Mouse (Mus musculus) left cerebral cortex, adult 18-20 months (tissue): ENCODE data around the gene Pcgf2. TPM values are rescaled to one million over a fixed set of nuclear protein-coding genes. Genes with fewer than 3 reads are reported as not detected.
A peak's percentile ranks its signal among the peaks of the same experiment; 100 is the strongest.

ENCODE experiments used
- DNase-seq, 2 experiments: peaks; one replicate each; pipeline ENCODE4 v3.0.0; 2021 to 2022; ENCODE audit warnings: low spot score in 2 of 2, mixed read lengths in 1 of 2
- total RNA-seq, 2 experiments: library from RNA; stranded (reverse); gene quantifications; 2 replicates each; pipeline ENCODE4 v1.2.3; 2021

Pcgf2 gene
- total RNA-seq, 2 experiments from 2014 or later = 32.4 to 35.2 TPM

DNA sequence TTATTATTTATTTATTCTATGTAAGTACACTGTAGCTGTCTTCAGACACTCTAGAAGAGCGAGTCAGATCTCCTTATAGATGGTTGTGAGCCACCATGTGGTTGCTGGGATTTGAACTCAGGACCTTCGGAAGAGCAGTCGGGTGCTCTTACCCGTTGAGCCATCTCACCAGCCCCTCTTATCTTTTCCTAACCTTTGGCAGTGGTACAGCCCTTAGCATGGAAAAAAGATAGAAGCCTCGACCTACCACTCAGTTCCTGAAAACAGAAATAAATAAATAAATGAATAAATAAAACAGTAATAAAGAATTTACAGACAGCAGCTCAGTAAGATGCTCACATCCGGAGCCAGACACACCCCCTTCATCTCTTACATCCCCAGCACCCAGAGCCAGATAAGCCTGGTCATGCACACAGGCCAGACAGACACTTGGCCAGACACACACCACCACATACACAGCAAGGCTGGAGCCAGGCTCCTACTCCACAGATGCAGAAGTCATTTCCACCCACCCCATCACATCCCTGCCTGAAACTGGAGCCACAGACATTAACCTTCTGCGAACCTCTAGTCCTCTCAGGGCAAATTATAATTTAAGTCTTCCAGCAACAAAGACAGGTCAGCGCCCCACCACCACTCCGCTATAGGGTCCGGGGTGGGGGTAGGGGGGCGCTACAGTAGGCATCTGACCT lies 3.0 kb downstream of the Pcgf2 start:
- no peak for DNase-seq

DNA sequence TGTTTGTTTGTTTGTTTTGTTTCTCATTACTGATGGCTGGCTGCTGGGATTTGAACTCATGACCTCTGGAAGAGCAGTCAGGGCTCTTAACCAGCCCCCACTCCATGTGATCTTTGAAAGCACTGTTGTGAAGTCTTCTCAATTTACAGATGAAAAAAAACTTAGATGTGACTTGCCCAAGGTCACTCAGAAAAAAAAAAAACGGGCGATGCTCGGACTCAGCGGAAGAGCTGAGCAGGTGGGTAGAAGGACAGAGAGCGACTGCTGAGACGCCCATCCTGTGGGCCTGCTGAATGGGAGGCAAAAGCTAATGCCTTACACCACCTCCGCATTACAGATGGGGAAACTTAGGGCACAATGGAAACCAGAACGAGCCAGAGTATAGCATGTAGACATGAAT lies 3.6 kb downstream of the Pcgf2 start:
- no peak for DNase-seq

DNA sequence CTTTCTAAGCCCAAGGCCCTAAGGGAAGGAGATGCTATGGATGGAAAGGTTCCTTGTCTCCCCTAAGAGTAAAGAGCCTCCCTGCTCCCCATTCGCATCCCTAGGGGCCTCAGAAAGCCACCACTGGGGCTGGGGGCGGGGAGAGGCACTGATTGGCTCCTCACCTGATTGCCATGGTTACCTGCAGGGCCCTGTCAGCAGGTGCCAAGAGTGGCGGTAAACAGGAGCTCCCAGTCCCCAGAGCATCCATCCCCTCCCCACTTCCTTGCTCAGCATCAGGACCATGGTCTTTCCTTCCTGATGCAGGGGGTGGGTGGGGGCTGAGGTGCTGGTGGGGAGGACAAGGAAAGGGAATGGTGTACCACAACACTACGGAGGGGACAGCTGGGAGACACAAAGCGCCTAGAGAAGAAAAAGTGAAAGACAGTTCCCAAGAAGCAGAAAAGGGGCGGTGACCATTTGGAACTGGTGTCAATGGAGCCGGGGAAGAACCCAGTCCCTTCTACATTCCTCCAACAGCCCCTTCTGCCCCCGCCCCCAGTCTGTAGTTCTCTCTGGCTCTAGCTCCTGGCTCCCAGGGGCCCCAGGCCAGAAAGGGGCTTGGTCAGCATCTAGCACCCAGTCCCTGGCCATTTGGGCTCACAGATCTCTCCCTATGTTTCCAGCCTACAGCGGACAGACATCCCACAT lies 4.4 kb downstream of the Pcgf2 start:
- DNase-seq = no peak

DNA sequence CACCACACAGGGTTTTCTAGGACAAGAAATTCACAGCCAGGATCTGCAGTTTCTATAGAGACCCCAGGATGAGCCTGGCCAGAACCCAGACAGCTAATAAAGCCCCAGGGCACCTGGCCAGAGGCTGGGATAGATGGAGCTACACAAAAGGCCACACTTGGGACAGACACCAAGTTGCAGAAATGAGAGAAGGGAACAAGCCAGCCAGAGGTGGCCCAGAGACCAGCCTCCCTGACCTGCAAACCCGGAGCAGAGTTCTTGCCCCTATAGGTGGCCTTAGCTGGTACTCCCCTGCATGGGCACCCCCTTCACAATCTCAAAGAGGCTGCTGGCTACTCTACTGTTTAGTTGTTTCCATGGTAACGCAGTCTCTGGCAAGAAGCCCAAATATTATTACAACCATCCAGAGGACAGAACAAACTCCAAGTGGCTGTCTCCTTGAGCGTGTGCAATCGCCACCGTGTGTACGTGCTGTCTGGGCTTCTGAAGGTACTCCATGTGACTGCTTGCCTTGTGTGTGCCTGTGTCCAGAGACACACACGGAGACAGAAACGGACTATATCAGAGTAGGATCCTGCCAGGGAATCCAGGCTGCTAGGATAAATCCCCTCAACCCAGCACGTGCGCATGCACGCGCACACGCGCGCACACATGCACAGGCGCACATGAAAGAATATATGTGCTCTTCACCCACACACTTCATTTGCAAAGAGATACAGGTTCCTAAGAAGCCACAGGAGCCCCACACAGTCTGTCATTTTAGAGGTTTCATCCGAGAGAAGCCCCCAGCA lies 5.2 kb downstream of the Pcgf2 start:
- DNase-seq = no peak

DNA sequence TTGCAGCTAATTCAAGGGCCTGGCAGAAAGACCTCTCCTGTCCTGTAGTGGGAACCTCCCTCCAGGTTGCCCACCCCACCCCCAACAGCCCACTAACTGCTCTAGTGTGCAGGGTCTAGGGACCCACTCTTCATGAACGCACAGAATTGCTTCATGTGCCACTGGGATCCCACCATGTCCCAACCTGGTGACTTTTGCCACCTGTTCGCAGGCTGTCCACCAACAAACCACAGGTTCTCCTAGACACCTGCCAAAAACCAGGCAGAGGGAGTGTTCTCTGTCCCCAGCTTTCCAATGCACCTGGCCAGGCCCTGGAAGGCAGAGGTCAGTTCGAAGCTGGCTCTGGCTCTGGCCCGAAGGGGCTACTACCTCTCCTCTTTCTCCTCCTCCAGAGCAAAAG lies 5.9 kb downstream of the Pcgf2 start:
- DNase-seq = no peak

DNA sequence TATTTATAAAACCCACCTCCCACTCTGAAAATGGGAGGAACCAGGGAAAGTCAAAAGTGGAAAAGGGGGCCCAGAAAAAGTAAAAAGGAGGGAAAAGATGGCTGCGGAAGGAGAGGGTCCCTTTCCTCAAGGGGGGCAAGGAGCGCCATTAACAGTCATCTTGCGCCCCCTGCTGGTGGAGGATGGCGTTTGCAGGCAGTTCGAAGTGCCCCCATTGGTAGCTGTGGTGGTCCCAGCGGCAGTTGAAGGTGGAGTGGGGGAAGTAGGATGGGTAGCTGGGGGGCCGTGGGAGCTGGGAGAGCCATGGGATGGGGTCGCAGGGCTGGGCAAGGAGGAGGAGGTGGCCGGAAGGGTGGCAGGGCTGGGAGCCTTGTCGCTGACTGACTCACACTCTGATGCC lies 10.4 kb downstream of the Pcgf2 start:
- DNase-seq = peak in 1 of 2 experiments; percentile 71

DNA sequence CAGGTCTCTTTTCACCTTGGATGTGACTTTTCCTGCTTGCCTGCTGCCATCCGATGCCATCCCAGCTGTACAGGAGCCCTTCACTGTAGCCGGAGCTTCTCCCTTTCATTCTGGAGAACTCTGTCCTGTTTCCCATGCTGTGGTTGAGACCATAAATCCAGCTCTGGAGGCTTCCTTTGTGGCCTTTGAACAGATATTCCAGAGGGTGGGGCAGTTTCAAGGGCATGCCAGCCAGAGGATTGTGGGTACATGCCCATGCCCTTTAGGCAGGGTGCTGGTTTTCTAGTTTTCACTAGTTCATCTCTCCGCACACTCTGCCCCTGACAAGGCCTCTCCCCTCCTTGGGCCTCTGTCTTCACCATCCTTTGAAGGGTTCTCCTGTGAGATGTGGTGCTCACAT lies 13.2 kb downstream of the Pcgf2 start:
- no peak for DNase-seq

DNA sequence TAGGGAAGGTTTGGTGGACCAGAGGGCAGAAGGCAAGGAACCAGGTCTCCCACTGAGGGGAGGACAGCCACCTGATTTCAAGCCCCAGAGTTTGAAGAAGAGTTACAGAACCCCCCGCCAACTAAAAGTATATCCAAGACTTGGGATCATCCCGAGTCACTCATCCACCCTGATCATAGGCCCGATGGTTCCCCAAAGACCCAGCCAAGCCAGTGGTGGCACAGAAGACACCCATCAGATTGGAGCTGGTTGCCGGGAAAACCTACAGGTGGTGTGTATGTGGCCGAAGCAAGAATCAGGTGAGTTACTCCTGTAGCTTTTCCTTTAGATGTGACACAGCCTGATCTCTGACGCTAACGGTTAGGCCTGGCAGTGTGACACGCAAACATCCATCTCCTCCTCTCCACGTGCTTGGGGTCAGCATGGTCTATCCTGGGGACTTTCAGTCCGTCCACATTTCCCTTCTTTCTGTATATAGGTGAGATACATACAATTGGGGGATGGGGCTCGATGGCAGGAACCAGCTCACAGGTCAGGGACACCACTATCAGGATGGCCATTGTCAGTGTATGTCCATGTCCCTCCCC lies 13.9 kb downstream of the Pcgf2 start:
- no peak for DNase-seq

DNA sequence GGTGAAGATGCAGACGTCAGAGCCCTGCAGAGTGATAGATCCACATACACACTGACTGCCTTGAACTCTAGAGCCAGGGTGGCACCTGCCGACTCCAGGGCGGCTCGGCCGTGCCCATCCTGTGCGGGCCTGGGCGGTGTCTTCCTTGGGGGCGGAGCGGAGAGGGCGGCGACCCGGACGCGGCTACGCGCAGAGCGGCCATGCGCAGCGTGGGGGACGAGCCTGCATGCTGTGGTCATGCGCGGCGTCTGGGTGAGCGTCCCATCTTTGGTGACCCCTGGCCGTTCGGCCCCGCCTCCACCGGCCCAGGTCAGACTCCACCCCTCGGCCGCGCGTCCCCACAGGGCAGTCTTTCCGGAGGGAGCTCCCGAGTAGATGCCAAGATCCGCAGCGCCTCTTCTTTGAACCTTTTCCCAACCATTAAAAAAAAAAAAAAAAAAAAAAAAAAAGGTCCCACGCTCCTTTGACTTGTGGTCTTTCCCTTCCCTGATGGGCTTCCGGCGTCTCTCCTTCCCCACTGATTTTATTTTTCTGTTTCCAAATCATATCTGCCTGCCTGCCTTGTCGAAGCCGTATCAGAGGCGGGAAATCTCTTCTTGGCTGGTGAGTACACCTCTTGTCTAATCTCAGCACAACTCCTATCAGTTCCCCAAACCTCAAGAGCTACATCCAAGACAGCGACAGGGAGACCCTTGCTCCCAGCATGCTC lies 14.5 kb downstream of the Pcgf2 start, which contains the start of gene Cisd3:
Cisd3 (plus strand) TSS at position 214 of the 709 bp plus-strand sequence.
- peak; percentile 84 to 91 for DNase-seq

DNA sequence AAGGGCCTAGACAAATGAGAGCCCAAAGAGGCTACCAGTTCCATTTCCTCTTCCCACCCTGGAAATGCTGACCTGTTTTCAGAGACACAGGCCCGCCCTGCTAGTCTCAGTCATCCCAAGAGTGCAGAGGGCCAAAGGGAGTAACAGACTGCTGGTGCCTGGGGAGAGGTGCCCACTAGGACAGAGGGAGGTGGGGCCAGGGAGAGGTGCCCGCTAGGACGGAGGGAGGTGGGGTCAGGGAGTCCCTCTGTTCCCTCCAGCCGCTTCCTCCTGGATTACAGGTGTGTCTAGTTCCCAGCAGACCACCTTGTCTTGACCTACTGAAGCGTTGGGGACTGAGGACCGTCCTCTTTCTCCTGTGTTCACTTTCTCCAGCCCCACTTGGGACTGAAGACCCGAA lies 15.5 kb downstream of the Pcgf2 start:
- DNase-seq = no peak

DNA sequence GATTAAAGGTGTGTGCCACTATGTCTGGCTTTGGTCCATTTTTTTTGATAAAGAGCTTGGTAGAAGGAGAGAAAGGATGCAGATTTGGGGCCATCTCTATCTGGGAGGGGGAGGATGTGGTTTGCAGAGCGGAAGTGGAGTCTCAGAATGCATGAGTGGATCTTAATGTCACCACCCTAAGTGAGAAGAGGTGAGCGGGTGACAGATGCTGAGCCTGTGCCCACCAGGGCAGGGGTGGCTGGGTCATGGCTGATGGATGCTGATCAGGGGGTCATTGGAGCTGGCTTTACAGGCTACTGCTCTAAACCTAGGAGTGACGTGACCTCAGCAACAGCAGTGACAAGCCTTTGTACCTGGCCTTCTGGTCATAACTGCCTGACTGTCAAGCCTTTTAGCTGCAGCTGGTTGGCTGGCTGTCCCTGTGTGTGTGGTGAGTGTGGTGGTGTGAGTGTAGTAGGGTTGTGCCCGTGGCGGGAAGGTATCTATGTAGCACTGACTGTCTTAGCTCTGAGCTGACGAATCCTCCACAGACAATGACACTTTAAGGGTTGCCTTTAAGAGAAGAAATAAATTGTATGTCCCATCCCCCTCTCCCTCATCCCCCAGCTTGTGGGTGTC lies 16.1 kb downstream of the Pcgf2 start:
- no peak for DNase-seq

DNA sequence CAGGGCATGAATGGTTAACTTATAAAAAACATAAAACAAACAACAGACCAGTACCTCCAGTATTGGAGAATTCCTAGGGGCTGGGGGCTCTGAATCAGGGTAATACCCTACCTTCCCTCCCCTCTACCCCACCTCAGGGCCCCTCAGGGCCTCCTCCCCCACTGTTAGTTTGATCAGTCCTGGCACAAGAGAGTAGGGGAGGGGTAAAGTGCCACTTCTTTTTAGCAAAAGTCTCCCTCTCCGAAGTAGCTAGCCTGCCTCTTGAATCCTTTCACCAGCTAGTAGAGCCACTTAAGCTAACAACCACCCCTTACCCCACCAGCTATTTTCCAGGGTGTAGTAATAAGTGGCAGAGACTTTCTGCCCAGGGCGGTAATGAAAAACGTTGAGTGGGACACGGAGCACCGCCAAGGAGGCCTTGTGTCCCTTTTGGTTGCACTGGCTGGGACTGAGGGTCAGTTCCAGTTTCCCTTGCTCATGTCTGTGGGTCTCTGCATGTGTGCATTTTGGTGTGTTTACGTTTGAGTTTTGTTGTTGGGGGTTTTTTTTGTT lies 17.7 kb downstream of the Pcgf2 start:
- DNase-seq = no peak

DNA sequence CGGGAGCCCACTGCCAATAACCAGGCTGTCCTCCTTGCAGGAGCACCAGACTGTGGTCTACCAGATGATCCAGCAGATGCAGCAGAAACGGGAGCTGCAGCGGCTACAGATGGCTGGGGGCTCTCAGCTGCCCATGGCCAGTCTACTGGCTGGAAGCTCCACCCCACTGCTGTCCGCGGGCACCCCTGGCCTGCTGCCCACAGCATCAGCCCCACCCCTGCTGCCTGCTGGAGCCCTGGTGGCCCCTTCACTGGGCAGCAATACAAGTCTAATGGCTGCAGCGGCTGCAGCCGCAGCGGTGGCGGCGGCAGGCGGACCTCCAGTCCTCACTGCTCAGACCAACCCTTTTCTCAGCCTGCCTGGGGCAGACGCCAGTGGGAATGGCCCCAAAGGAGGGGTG lies 19.9 kb downstream of the Pcgf2 start:
- DNase-seq = no peak

DNA sequence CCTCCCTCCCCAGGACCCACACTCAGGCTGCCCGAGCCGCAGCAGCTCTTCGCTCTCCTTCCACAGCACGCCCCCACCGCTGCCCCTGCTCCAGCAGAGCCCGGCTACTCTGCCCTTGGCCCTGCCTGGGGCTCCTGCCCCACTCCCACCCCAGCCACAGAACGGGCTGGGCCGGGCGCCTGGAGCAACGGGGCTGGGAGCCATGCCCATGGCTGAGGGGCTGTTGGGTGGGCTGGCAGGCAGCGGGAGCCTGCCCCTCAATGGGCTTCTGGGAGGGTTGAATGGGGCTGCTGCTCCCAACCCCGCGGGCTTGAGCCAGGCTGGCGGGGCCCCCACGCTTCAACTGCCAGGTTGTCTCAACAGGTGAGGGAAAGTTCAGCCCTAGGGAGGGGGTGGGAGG lies 22.0 kb downstream of the Pcgf2 start:
- no peak for DNase-seq

DNA sequence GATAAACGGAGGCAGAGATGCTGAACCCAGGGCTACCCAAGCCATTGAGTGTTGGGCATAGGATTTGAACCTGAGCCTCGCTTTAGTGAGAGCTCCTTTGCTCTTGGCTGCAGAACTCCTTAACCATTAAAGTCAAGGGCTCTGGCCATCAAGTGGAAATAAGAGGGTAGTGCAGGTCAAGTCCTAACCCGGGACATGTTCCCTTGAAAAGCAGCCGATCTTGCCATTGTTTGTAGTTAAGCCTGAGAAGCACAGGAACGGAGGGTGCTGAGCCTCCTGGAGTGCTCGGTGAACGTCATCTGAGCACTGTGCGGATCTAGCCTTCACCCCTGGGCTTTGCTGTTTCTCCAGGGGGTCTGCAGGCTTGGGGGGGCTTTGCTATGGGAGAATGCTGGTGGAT lies 22.5 kb downstream of the Pcgf2 start:
- DNase-seq = no peak

DNA sequence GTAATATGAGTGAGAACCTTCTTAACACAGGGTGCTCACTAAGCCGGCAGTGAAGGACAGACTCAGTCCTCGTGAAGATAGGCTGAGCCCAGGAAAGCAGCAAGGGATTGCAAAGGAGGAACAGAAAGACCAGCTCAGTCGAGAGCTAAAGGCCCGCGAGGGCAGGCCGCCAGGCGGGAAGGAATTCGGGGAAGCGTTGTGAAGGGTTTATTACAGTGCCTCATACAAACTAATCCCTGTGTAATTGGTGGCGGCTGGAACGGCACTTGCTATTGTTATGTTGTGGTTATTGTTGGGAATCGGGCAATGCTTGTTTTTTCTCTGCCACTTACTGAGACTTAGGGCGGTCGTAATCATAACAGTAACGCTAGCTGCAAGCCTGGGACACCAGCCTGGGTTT lies 22.9 kb downstream of the Pcgf2 start:
- DNase-seq = no peak

DNA sequence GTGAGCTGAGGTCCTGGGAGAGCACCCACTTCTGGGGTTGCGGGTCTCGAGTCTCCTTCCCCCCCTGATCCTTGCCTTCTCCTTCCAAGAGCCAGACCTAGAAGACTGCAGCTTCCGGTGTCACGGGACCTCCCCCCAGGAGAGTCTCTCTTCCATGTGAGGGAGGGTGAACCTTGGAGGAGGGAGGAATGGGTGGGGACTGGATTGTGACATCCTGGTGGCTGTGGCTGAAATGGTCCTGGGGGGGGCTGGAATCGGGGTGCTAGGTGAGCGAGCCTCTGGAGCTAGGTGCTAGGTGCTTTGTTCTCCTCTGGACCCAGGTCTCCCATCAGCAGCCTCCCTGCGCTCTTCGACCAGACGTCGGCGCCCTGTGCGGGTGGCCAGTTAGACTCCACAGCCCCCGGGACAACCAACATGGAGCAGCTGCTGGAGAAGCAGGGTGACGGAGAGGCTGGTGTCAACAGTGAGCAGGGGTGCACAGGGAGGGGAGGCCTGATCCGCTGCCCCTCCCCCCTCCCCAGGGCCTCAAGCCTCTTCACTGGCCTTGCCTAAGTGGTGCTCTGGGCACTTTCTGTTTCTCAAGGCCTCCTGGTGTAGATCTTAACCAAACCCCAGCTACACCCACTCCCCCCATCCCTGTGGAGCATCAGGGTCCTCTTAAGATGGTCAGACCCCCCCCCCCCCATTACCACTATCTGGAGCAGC lies 24.1 kb downstream of the Pcgf2 start:
- no peak for DNase-seq

DNA sequence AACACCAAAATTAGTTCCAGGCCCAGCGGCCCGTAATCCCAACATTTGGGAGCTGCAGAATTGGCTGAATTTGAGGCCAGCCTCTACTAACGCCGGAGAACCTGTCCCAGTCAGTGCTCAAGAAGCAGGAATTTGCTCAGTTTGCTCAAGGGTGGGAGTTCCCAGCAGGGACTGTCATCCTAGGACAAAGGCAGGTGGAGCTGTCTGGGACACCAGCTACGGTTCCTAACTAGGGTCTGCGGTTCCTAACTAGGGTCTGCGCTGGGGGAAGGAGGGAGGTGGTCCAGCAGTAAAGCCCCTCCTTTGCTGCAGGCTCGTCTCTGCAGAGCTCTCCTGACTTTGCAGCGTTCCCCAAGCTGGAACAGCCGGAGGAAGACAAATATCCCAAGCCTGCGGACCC lies 27.1 kb downstream of the Pcgf2 start:
- no peak for DNase-seq

DNA sequence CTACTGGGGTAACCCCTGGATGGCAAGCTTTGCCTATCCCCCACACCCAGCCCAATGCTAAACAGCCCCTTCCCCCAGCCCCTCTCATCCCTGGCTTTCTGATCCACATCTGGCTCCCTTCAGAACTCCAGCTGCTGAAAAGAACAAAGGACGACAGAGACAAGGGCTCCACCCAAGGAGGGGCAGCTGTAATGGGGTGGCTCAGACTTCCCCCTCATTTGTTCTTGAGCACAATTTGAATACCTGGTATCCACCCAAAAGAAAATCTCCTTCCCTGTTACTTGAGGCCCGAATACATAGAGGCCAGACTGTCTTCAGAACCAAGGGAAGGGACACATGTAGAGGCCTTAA lies 29.1 kb downstream of the Pcgf2 start:
- no peak for DNase-seq
